Mouse (Mus musculus): ENCODE results near the gene Wdr74.

The Wdr74 gene

DNA sequence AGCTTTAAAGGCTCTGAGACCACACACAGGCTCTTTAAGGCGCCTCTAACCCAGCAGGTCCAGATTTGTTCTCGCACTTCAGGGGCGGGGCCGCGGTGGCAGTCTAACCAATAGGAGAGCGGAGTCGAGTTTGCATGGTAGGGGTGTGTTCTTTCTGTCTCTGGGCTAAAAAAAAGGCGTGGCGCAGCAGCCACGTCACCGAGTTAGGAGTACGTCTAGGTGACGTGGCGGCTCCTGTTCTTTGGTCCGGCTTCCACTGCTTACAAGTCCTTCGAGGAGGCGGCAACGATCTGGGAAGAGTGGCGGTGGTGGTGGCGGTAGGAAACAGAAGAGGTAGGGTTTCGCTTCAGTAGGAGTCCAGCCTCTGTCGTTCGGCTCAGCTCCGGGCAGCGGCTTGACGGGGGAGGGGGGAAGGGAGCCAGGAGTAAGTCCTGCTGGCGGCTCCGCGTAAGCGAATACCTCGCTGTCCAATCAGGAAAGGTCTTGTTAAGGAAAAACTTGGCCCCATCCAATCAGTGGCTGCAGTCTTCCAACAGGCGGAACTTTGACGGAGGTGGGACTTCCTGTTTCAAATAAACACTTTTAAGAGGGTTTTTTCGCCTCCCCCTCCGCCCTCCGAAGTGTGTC lies 5.7 kb downstream of the Wdr74 start, which contains the start of gene Stx5a:
Gene Stx5a, plus strand, starts transcription at position 171 of the 627 bp plus-strand sequence.
- DNase-seq (ENCODE audit: low spot score), result peak; percentile 96

DNA sequence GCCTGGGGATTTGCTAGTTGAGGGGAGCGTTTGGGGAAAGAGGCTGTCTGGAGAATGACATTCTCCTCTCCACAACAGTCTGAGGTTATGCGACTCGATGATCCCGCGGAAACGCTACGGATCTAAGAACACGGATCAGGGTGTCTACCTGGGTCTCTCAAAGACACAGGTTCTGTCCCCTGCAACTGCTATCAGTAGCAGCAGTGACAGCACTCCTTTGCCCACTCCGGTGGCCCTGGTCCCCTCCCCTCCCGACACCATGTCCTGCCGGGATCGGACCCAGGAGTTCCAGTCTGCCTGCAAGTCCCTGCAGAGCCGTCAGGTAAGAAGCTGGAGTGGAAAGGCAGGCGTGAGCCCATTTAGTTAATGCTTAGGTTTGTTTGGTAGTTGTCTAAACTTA lies 6.5 kb downstream of the Wdr74 start:
- no peak for DNase-seq (ENCODE audit: low spot score)

DNA sequence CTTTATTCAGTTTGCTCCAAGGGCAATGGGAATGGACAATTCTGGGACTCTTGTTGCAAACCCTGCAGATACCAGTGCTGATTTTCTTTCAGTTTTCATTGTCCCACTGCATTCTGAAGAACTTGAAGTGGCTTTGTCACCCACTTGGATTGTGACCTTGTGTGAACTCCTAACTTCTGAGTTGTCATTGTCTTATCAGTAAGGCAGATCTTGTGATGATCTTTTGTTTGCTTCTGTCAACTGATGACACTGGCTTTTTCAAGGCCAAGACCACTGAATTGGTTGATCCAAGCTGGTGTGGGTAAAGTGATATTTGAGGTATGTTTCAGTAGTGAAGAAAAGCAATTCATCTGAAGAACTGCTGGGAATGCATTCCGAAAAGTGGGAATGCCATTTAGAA lies 9.8 kb downstream of the Wdr74 start:
- DNase-seq (ENCODE audit: low spot score), result no peak

DNA sequence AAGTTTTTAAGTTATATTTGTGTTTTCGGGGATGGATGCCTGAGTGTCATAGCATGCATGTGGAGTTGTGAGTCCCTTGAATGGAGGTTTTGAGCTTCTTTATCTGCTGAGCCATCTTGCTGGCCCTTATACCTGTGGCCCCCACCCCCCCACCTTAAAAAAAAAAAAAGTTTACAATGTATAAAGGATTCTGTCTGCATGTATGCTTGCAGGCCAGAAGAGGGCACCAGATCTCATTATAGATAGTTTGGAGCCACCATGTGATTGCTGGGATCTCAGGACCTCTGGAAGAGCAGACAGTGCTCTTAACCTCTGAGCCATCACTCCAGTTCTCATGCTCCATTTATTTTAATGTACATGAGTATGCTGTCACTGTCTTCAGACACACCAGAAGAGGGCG lies 11.7 kb downstream of the Wdr74 start:
- DNase-seq (ENCODE audit: low spot score), result no peak

DNA sequence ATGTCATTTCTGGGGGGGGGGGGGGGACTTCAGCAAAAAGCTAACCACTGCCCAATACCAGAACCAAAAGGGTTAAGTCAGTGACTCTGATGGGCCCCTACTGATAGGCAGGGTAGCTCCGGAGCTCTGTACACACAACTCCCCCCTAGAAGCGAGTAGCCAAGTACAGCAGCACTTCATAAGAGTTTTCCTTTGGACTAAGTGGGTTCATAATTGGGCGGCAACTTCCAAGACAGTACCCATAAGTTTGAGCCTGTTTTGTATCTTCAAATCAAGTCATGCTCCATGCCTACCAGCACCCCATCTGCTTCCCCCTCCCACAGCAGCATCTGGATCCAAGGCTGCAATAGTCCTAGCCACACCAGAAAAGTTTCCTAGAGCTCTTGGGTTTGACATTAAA lies 20.0 kb downstream of the Wdr74 start:
- no peak for DNase-seq (ENCODE audit: low spot score)

DNA sequence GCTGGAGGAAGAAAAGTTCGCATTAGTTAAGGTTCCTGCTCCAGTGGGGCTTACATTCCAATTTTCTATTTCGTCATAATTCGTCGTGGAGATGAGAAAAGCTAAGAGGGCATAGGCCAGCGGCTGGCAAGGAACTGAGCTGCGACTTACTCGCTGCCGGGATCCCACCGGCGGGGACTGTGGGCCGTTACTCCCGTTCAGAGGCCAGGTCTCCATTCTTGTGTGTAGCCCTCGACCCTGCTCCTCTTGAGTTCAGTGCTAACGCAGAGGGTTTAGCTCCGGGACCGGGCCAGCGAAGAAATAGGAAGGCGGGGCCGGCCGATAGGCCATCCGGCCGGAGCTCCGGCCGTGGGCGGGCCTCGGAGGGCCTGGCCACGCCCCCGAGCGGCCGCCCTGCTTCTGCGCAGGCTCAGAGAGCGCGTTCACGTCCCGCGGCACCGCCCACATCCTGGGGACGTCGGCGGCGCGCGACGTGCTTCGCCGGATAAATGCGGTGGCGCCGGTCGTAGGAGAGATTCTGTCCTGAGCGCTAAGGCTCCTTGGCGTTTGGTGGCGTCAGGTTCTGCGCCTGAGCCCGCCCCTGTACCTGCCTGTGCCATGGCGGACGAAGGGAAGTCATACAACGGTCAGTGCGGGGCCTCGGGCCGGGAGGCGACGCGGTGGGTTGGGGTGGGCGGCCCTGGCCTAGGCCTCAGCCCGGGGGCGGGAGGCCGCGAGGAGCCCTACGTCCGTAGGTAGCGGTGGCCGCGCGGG lies 21.2 kb downstream of the Wdr74 start, which contains the start of gene Nxf1:
Gene Nxf1, plus strand, starts transcription at position 439 of the 753 bp plus-strand sequence.
- peak; percentile 91 for DNase-seq (ENCODE audit: low spot score)

DNA sequence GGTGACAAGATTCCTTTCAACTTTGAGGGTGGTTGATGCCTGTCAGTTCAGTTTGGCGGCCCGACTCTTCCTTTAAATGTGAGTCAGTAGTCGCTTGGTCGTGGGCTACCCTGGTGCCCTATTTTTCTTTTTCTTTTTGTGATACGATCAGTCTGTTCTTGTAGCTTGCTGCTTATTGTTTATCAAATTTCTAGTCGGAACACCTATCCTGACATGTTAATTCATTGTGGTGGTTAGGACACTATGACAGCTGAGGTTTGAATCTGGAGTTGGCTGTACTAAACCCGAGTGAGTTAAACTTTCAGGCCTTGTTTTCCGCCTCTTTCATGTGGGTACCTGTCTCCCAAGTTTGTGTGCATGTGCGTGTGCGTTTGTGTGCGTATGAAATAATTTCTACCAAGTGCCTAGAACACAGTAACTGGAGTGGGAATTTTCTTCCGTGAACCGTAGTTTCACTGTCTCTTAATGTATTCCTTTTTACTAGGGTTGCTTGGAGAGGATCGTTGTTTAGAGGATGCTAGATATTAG lies 21.9 kb downstream of the Wdr74 start:
- no peak for DNase-seq (ENCODE audit: low spot score)

DNA sequence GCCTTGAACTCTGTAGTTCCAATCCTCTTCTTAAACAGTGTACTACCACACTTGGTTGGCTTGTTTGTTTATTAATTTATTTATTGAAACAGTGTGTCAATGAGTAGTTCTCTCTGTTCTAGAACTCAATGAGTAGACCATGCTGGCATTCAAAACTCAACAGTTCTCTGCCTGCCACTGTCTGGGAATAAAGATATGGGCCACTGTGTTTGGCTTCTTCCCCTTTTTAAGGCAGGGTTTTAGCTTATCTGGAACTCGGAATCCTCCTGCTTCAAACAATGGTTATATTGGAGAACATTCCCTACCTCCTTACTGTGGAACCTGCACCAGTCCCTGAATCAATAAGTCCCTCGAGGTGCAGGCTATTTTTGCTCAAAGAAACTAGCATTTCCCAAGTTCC lies 23.3 kb downstream of the Wdr74 start:
- DNase-seq (ENCODE audit: low spot score), result no peak

DNA sequence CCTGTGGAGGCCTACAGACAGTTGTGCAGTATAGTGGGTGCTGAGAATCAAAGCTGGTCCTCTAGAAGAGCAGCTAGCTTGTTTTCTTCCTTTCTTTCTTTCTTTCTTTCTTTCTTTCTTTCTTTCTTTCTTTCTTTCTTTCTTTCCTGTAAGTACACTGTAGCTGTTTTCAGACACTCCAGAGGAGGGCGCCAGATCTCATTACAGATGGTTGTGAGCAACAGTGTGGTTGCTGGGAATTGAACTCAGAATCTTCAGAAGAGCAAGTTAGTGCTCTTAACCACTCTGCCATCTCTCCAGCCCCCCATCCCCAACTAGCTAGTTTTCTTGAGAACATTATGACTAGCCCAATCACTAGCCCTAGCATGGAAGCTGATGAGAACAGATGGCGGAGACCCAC lies 25.1 kb downstream of the Wdr74 start:
- no peak for DNase-seq (ENCODE audit: low spot score)

DNA sequence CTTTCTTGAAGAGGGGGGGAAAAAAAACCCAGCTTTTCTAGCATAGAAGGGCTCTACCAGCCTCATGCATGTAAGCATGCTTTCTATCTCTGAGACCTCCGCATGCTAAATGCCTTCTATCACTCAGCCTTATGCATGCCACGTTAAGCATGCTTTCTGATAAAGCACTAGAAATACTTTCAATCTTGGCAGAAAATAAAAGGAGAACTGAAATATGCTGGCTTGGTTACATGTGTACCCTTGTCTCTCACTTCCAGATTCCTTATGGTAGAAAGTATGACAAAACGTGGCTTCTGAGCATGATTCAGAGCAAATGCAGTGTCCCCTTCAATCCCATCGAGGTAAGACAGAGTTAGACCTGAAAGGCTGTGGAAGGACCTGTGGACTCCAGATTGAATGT lies 27.6 kb downstream of the Wdr74 start:
- DNase-seq (ENCODE audit: low spot score), result no peak

DNA sequence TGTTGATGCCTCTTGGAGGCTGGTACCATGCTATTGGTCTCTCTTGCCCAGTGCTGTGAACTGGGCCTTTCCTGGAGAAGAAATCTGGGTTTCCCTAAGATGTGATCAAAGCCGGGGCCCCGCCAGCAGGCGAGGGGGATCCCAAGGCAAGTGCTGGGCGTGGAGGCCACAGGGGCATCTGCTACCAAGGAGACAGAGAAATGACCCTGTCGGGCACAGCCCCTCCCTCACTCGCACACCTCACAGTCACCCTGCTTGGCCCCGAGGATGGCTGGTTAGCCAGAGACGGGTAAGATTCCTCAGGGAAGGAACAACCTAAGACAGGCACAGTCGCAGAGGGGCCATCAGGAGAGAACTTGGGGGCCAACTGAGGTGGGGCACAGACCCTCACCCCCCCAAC lies 29.9 kb downstream of the Wdr74 start:
- DNase-seq (ENCODE audit: low spot score), result no peak

DNA sequence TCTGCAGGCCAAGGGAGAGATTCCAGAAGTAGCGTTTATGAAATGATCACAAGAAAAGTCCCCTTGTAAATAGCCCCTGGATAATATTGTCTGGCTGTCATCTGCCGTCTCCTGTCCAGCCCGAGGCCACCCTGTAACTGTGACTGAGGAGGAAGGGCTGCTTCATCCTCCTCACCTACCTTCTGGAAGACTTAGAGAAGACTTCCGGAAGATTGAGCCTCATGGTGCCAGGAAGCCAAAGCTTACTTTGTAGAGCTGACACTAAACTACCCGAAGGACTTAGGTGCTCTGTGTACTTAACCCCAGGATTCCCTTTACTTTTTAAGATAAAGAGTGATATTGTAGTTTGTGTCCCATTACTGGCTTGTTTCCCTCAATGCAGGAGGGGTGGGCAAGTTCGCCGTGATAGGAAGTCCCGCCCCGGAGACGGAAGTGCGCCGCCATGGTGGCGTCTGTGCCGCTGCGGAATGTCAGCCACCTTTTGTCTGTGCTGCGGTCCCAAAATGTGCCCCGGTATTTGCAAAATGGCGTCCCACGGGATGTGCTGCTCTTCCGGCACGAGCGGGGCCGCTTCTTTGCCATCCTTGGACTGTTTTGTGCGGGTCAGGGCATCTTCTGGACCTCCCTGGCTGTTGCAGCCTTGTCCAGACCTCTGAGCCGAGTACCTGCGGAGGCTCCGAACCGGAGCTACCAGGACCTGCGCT lies 35.1 kb downstream of the Wdr74 start, which contains the start of gene Tmem223:
Gene Tmem223, plus strand, starts transcription at position 430 of the 704 bp plus-strand sequence.
- DNase-seq (ENCODE audit: low spot score), result peak; percentile 82

DNA sequence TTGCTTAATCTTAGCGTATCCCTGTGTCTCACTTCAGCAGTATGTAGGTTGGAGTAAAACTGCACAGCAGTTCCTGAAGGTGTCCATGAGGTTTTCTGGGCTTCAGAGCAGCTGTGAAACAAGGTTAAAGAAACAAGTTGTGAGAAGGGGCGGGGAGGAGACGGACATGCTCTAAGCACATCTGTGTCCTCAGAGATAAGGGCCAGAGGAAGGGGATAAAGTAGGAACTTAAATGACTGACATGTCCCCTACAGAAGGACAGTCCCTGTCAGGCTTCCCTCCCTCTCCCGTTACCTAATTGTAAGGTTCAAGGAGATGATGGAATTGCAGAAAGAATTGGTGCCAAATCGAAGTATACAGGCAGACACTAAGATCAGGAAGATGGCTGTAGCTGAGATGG lies 37.4 kb downstream of the Wdr74 start:
- no peak for DNase-seq (ENCODE audit: low spot score)

DNA sequence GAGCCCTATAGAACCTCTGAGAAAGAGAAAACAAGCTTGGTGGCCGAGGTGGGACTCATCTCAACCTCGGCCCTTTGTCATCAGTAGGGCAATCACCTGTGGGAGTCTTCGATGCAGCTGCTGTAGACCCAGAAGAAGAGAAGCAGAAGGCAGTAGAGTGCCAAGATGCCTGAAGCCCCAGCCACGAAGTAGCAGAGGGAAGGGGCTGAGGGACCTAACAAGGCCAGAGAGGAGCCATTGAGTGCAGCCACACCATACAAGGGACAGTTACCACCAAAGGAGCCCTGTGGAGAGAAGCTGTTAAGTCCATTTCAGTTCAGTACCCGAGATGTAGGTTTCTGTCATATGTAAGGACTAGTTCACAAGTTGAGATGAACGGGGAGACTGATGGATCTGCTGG lies 37.8 kb downstream of the Wdr74 start:
- DNase-seq (ENCODE audit: low spot score), result no peak

DNA sequence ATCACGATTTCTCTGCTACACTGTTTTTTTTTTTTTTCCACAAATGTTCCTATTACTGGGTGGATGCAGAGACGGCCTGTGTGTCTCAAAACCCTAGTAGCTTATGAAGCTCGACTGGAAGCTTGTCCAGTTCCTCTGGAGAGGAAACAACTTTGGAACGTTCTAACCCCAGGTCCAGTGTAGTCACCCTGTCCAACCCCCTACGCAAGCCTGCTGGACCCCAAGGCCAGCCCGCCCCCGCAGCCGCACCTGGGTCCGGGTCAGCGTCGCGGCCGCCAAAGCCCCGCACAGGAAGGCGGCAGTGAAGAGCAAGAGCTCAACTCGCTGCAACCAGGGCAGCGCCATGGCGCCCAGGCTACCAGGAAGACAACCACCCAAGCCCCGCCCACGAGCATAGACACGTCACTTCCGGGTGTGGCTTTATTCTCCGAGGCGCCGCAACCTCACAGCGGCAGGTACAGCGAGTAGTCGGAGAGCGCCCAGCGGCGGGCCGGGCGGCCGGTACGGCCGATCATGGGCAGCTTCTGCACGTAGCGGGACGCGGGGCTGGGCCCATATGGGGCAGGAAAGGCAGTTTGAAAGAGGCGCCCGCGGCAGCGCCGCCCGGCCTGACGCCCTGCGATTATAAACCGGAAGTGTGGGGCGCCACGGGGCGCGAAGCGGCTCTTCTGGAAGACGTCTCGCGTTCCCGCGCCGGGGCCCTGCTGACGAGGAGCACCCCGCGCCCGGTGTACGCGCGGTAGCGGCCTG lies 38.6 kb downstream of the Wdr74 start, which contains the start of gene Tmem179b:
Gene Tmem179b, minus strand, starts transcription at position 382 of the 750 bp plus-strand sequence.
- DNase-seq (ENCODE audit: low spot score), result peak; percentile 97

DNA sequence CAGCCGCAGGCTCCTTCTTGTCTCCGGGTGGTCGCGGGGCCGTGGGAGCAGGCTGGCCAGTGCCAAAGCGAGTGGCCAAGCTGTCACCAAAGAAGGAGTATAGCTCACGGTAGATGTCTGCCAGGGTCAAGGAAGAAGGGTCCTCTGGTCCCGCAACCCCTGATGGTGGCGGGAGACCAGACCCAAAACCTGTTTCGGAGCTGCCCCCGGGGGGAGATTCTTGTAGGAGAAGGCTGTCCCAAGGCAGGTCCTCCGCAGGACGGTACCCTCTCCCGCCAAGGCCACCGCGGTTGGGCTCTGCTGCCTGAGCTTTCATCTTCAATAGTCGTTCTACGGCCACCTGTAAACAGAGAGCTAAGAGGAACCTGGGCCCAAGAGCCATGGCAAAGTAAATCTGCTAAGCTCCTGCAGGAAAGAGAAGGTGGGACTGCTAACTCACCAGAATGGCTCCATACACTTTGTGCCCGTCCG lies 39.4 kb downstream of the Wdr74 start:
- no peak for DNase-seq (ENCODE audit: low spot score)

DNA sequence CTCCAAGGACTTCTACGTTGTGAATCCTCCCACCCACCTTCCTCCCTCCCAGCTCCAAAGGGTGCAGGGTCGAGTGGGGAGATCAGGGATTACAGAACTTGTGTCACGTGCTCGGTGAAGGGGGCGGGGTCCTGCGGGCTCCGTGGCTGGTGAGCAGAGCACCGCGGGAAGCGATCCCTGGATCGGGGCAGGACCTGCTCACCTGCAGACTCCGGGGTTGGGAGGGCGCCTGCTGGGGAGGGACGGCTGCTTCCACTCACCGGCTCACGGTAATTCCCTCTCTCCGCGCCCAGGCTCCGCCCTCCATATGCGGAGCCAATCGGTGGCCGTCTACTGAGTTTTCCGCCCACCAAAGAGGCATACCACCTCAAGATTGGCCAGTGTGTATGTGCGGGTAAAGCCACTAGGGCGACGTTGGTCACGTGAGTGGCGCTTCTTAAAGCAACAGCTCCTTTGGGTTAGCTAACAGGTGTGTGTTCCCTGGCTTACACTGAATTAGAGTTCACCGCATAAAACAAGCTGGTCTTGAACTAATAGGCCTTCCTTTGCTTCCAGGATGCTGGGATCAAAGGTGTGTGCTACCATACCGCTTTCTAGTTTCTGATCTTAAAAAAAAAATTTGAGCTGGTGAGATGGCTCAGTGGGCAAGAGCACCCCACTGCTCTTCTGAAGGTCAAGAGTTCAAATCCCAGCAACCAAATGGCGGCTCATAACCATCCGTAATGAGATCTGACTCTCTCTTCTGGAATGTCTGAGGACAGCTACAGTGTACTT lies 50.6 kb downstream of the Wdr74 start, which contains the start of gene Taf6l:
Gene Taf6l, minus strand, starts transcription at position 410 of the 774 bp plus-strand sequence.
- peak; percentile 95 for DNase-seq (ENCODE audit: low spot score)

DNA sequence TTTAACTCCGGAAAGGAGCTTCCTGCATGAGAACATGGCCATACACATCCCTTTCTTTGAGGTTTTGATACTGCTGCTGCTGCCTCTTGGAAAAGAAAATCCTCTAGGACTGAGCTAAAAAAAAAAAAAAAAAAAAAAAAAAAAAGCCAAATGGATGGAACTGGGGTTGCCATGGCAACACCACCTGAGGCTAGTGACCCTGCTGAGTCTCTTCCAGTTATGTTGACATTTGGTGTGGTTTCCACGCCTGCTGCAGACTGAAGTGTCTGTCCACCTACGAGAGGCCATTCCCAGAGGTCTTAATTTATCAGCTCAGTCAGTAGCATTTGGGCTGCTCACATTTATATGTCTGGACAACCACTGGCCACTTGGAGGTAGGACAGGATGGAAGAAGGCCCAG lies 52.9 kb downstream of the Wdr74 start:
- no peak for DNase-seq (ENCODE audit: low spot score)

DNA sequence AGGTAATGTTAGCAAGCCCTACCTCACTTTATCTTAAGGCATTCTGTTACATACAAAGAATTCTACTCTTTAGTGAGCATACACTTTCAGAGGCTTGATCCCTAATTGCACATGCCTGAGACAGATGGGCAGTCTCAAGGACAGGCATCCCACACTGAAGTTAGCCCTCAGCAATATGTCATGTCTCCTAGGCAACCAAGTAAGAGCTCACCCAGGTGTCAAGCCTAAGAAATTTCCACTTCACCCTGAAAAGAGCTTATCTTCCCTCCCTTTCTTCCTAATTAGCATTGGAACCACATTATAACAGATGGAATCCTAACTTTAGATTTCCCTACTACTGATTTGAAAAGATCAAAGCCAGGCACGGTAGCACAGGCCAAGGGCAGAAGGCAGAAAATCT lies 53.5 kb downstream of the Wdr74 start:
- DNase-seq (ENCODE audit: low spot score), result no peak

DNA sequence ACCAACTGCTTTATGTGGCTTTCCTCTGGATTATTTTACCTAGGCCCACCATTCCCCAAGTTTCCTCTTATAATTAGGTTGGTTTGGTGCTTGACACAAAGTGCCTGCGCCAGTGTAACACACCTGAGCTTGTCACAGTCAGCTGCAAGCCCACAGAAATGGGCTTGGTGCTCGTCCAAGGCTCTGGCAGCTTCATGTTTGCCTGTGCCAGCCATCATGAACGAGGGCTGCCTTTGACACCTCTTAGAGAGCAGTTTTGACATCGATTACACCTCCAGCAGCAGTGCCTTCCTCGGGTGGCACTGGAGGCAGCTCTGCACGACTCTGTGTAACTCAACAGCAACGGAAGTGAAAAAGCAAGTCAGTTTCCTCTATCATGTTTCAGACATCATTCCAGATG lies 54.5 kb downstream of the Wdr74 start:
- no peak for DNase-seq (ENCODE audit: low spot score)

All from layer of hippocampus, adult 11-12 months (tissue).